Mouse (Mus musculus): ENCODE results near the gene Vmn2r58. TPM values are rescaled to one million over a fixed set of nuclear protein-coding genes. Genes with fewer than 3 reads are reported as not detected.
"Not testable (repeated sequence)": the region's sequence is repeated elsewhere in the genome, so short reads cannot be mapped to it uniquely, and the experiment has no call there.

The Vmn2r58 gene
- not detected in 2 replicates for polyA plus RNA-seq (2015; fragmentation: Nextera tagmentation; extraction: Ambion mirVana)

- not testable (repeated sequence) for DNase-seq (ENCODE audit: low spot score)
These were observed at the start of gene Vmn2r58 for GRCm38 (mm10) chr7:41872612-41873011. Gene Vmn2r58 (minus strand): TSS chr7:41872712.

Other genes starting within 250 kb of the Vmn2r58 start
- gene Zfp788, start 239.5 kb downstream of the Vmn2r58 start, polyA plus RNA-seq (2015; fragmentation: Nextera tagmentation; extraction: Ambion mirVana): 8.4 and 8.8 TPM in 2 replicates
- not detected in 2 replicates for gene Vmn2r59, start 186.3 kb upstream of the Vmn2r58 start, polyA plus RNA-seq (2015; fragmentation: Nextera tagmentation; extraction: Ambion mirVana)
- gene Vmn2r60, start 235.1 kb upstream of the Vmn2r58 start, polyA plus RNA-seq (2015; fragmentation: Nextera tagmentation; extraction: Ambion mirVana): not detected in 2 replicates